Mouse (Mus musculus): ENCODE results near the gene Haao. TPM values are rescaled to one million over a fixed set of nuclear protein-coding genes. Genes with fewer than 3 reads are reported as not detected.

Gene Haao
- polyA plus RNA-seq, 1 experiment from 2014 or later, result 93.3 TPM

- TF ChIP-seq EP300 (IDR thresholded peaks at IDR 0.05; ENCODE audit: low read depth) (no peak), CTCF (IDR thresholded peaks at IDR 0.05; ENCODE audit: low read depth) (peak; percentile 26; the same call in 1 of the 2 replicates)
- H3K36me3 ChIP-seq (replicated peaks; ENCODE audit: insufficient read depth, low read length), result peaks cover 7% of the 10 kb centered on the region; the same call in 1 of the 2 replicates
- H3K27ac ChIP-seq (ENCODE audit: low read depth), result no peak overlapping the region
- no peaks in the 10 kb centered on the region for H3K27me3 ChIP-seq (ENCODE audit: insufficient read depth, low read length)
- 81% methylated on average over 9 of the region's 9 CpGs for WGBS (ENCODE audit: insufficient replicate concordance)
- ATAC-seq, result no peak
- H3K9ac ChIP-seq (replicated peaks), result no peak overlapping the region
- H3K4me2 ChIP-seq (ENCODE audit: low read depth, low read length), result no peak overlapping the region
- no peak for DNase-seq
- H3K4me1 ChIP-seq (ENCODE audit: insufficient read depth), result peaks cover 18% of the 10 kb centered on the region
- H3K9me3 ChIP-seq (ENCODE audit: low read length), result no peaks in the 10 kb centered on the region
- no peak overlapping the region for H3K4me3 ChIP-seq (ENCODE audit: low read depth, low read length)
These were observed 8.6 kb downstream of the Haao start for GRCm38 (mm10) chr17:83839132-83839531.

- DNase-seq, result no peak
- no peak overlapping the region for H3K27ac ChIP-seq (ENCODE audit: low read depth)
- H3K4me1 ChIP-seq (ENCODE audit: insufficient read depth), result peaks cover 13% of the 10 kb centered on the region
- TF ChIP-seq CTCF (IDR thresholded peaks at IDR 0.05; ENCODE audit: low read depth) (no peak), EP300 (IDR thresholded peaks at IDR 0.05; ENCODE audit: low read depth) (no peak)
- no peaks in the 10 kb centered on the region for H3K9me3 ChIP-seq (ENCODE audit: low read length)
- H3K36me3 ChIP-seq (replicated peaks; ENCODE audit: insufficient read depth, low read length), result peaks cover 4% of the 10 kb centered on the region; the same call in 1 of the 2 replicates
- no peak overlapping the region for H3K4me3 ChIP-seq (ENCODE audit: low read depth, low read length)
- no peaks in the 10 kb centered on the region for H3K27me3 ChIP-seq (ENCODE audit: insufficient read depth, low read length)
- no peak overlapping the region for H3K4me2 ChIP-seq (ENCODE audit: low read depth, low read length)
- no peak for ATAC-seq
- no peak overlapping the region for H3K9ac ChIP-seq (replicated peaks)
- WGBS (ENCODE audit: insufficient replicate concordance), result 64% methylated on average over 8 of the region's 8 CpGs
These were observed 10.0 kb downstream of the Haao start for GRCm38 (mm10) chr17:83837659-83838190.

GRCm38 (mm10) chr17:83836048-83836447, 11.7 kb downstream of the Haao start:
- Histone ChIP-seq H3K9me3 (ENCODE audit: low read length) (no peaks in the 10 kb centered on the region), H3K4me3 (ENCODE audit: low read depth, low read length) (no peak overlapping the region), H3K36me3 (replicated peaks; ENCODE audit: insufficient read depth, low read length) (peaks cover 6% of the 10 kb centered on the region; the same call in 1 of the 2 replicates), H3K27me3 (ENCODE audit: insufficient read depth, low read length) (no peaks in the 10 kb centered on the region), H3K27ac (ENCODE audit: low read depth) (peak overlapping the region; percentile 80), H3K9ac (replicated peaks) (no peak overlapping the region), H3K4me1 (ENCODE audit: insufficient read depth) (peaks cover 10% of the 10 kb centered on the region), H3K4me2 (ENCODE audit: low read depth, low read length) (no peak overlapping the region)
- DNase-seq, result peak; percentile 78
- peak; percentile 94 for ATAC-seq
- TF ChIP-seq EP300 (IDR thresholded peaks at IDR 0.05; ENCODE audit: low read depth), result peak; percentile 66; the same call in 1 of the 2 replicates
- no peak for TF ChIP-seq CTCF (IDR thresholded peaks at IDR 0.05; ENCODE audit: low read depth)
- WGBS (ENCODE audit: insufficient replicate concordance), result 66% methylated on average over 3 of the region's 3 CpGs

GRCm38 (mm10) chr17:83834120-83834519, 13.6 kb downstream of the Haao start:
- ATAC-seq, result no peak
- Histone ChIP-seq H3K27me3 (ENCODE audit: insufficient read depth, low read length) (no peaks in the 10 kb centered on the region), H3K4me3 (ENCODE audit: low read depth, low read length) (no peak overlapping the region), H3K4me2 (ENCODE audit: low read depth, low read length) (no peak overlapping the region), H3K36me3 (replicated peaks; ENCODE audit: insufficient read depth, low read length) (peaks cover 6% of the 10 kb centered on the region; the same call in 1 of the 2 replicates), H3K27ac (ENCODE audit: low read depth) (no peak overlapping the region), H3K4me1 (ENCODE audit: insufficient read depth) (peaks cover 10% of the 10 kb centered on the region), H3K9me3 (ENCODE audit: low read length) (no peaks in the 10 kb centered on the region), H3K9ac (replicated peaks) (no peak overlapping the region)
- no peak for DNase-seq
- no peak for TF ChIP-seq EP300 (IDR thresholded peaks at IDR 0.05; ENCODE audit: low read depth)
- TF ChIP-seq CTCF (IDR thresholded peaks at IDR 0.05; ENCODE audit: low read depth), result no peak
- 52% methylated on average over 4 of the region's 4 CpGs for WGBS (ENCODE audit: insufficient replicate concordance)

- WGBS (ENCODE audit: insufficient replicate concordance), result 82% methylated on average over 4 of the region's 4 CpGs
- peak overlapping the region; percentile 44 for H3K27ac ChIP-seq (ENCODE audit: low read depth)
- no peak for TF ChIP-seq EP300 (IDR thresholded peaks at IDR 0.05; ENCODE audit: low read depth)
- TF ChIP-seq CTCF (IDR thresholded peaks at IDR 0.05; ENCODE audit: low read depth), result no peak
- DNase-seq (no peak), ATAC-seq (peak; percentile 34; the same call in 1 of the 2 replicates)
- H3K36me3 ChIP-seq (replicated peaks; ENCODE audit: insufficient read depth, low read length), result peaks cover 2% of the 10 kb centered on the region; the same call in 1 of the 2 replicates
- peaks cover 6% of the 10 kb centered on the region for H3K4me1 ChIP-seq (ENCODE audit: insufficient read depth)
- H3K9me3 ChIP-seq (ENCODE audit: low read length), result no peaks in the 10 kb centered on the region
- H3K9ac ChIP-seq (replicated peaks), result no peak overlapping the region
- H3K4me2 ChIP-seq (ENCODE audit: low read depth, low read length), result no peak overlapping the region
- H3K4me3 ChIP-seq (ENCODE audit: low read depth, low read length), result no peak overlapping the region
- H3K27me3 ChIP-seq (ENCODE audit: insufficient read depth, low read length), result no peaks in the 10 kb centered on the region
These were observed 17.0 kb downstream of the Haao start for GRCm38 (mm10) chr17:83830616-83831292.

GRCm38 (mm10) chr17:83829356-83829755, 18.4 kb downstream of the Haao start:
- Histone ChIP-seq H3K9ac (replicated peaks) (no peak overlapping the region), H3K27ac (ENCODE audit: low read depth) (0 out of 2 replicates have a peak overlapping the region, but pooled peaks have one; percentile 29), H3K4me2 (ENCODE audit: low read depth, low read length) (no peak overlapping the region), H3K9me3 (ENCODE audit: low read length) (no peaks in the 10 kb centered on the region), H3K36me3 (replicated peaks; ENCODE audit: insufficient read depth, low read length) (0 out of 2 replicates have a peak, but pooled peaks cover 2% of the 10 kb centered on the region), H3K4me3 (ENCODE audit: low read depth, low read length) (no peak overlapping the region), H3K27me3 (ENCODE audit: insufficient read depth, low read length) (no peaks in the 10 kb centered on the region), H3K4me1 (ENCODE audit: insufficient read depth) (no peaks in the 10 kb centered on the region)
- WGBS (ENCODE audit: insufficient replicate concordance), result 43% methylated on average over 3 of the region's 3 CpGs
- ATAC-seq (no peak), DNase-seq (no peak)
- TF ChIP-seq EP300 (IDR thresholded peaks at IDR 0.05; ENCODE audit: low read depth), result no peak
- no peak for TF ChIP-seq CTCF (IDR thresholded peaks at IDR 0.05; ENCODE audit: low read depth)
